8 mouse cellular contexts compared by ENCODE assay signal in genomic region chr11:17211258-17212140, GRCm38 (mm10). TPM values are rescaled to one million over a fixed set of nuclear protein-coding genes. Genes with fewer than 3 reads are reported as not detected.
DNase-seq lines count a peak whose midpoint lies in the region; ATAC-seq lines count a peak whose summit lies in the region.

TSS of gene Pno1 (minus strand) at chr11:17211568.

- DNase-seq in adrenal gland, adult 18-20 months (ENCODE audit: low spot score in 2 of 2), result peak; percentile 91 to 92
- DNase-seq in embryo, embryonic 11 days, result peak; percentile 96
- DNase-seq in gastrocnemius, postnatal 25 days, result peak; percentile 94
- DNase-seq in intestine, embryonic 14.5 days (ENCODE audit: low spot score), result peak; percentile 98
- peak; percentile 98 for DNase-seq in left cerebral cortex, postnatal 14 days (ENCODE audit: low spot score in 2 of 2)
- peak; percentile 98 for DNase-seq in mesoderm, embryonic 11.5 days (ENCODE audit: low read depth, low spot score)
- peak; percentile 93 to 96 for DNase-seq in right cerebral cortex, postnatal 36 days (ENCODE audit: low spot score in 2 of 2)
- peak; percentile 96 for DNase-seq in yolk sac, embryonic 10.5 days (ENCODE audit: low spot score)

- peak; percentile 98 for ATAC-seq in intestine, embryonic 14.5 days (replicated peaks; ENCODE audit: low FRiP score, low TSS enrichment, low read depth)

- peak within 1 kb of the TSS; percentile 90 for H3K27ac ChIP-seq in intestine, embryonic 14.5 days (ENCODE audit: low read depth)

- H3K9ac ChIP-seq in intestine, embryonic 14.5 days (ENCODE audit: low read length), result peak within 1 kb of the TSS; percentile 90

- no peaks in the 10 kb centered on the region for H3K27me3 ChIP-seq in intestine, embryonic 14.5 days (replicated peaks; ENCODE audit: control insufficient read depth, insufficient read depth, low read length)

- intact Hi-C loops in left cerebral cortex, postnatal 14 days (cut with DNase I), result loop anchor here (2.0 to 5.0 kb wide), 2 partner anchors 45 to 239 kb away; partner anchors contain the start of gene C1d

- WGBS in intestine, embryonic 14.5 days, result under 1% methylated on average over 65 of the region's 65 CpGs

- peak within 1 kb of the TSS; percentile 96 for H3K4me3 ChIP-seq in intestine, embryonic 14.5 days (ENCODE audit: low read depth, low read length)

- no peaks in the 10 kb centered on the region for H3K9me3 ChIP-seq in intestine, embryonic 14.5 days (ENCODE audit: control insufficient read depth, low read length)

- peaks cover 28% of the 10 kb centered on the region for H3K36me3 ChIP-seq in intestine, embryonic 14.5 days (ENCODE audit: control insufficient read depth, insufficient read depth, low read length)

- H3K4me1 ChIP-seq in intestine, embryonic 14.5 days (replicated peaks; ENCODE audit: control insufficient read depth, insufficient read depth, low read length), result peaks cover 20% of the 10 kb centered on the region

- H3K4me2 ChIP-seq in intestine, embryonic 14.5 days (ENCODE audit: low read length), result peak within 1 kb of the TSS; percentile 89

RNA-seq across cellular contexts. Expression of gene Pno1, which starts in this region (rescaled TPM):
- 10 to 100 TPM; 51.9 to 56.6 TPM for total RNA-seq in adrenal gland, adult 18-20 months (2021)
- 10 to 100 TPM; 44.0 to 45.6 TPM for total RNA-seq in gastrocnemius, postnatal 25 days (2021)
- polyA plus RNA-seq in intestine, embryonic 14.5 days (2014; fragmentation: Nextera tagmentation; extraction: Ambion mirVana), result 86.2 and 89.4 TPM in 2 replicates
- total RNA-seq in left cerebral cortex, postnatal 14 days (2021), result 10 to 100 TPM; 24.4 to 29.9 TPM

Comparison
In these comparisons a context has a peak if more than half of its experiments do, and no peak if none do; other contexts are left out.
1. Peak in every context shown above with its lines: DNase-seq, ATAC-seq, H3K4me3 ChIP-seq and H3K27ac ChIP-seq.